Mouse (Mus musculus): ENCODE results near the gene Galnt6.

GRCm38 (mm10) chr15:100700424-100700823, 28.8 kb downstream of the Galnt6 start:
- TF ChIP-seq CTCF (IDR thresholded peaks at IDR 0.05; ENCODE audit: borderline replicate concordance, extremely low read depth, insufficient read depth, insufficient read length) (no peak), POLR2A (IDR thresholded peaks at IDR 0.05; ENCODE audit: borderline replicate concordance, extremely low read depth, insufficient read depth, insufficient read length, poor library complexity, severe bottlenecking) (no peak)
